13 mouse cellular contexts compared by ENCODE assay signal in the genomic region with DNA sequence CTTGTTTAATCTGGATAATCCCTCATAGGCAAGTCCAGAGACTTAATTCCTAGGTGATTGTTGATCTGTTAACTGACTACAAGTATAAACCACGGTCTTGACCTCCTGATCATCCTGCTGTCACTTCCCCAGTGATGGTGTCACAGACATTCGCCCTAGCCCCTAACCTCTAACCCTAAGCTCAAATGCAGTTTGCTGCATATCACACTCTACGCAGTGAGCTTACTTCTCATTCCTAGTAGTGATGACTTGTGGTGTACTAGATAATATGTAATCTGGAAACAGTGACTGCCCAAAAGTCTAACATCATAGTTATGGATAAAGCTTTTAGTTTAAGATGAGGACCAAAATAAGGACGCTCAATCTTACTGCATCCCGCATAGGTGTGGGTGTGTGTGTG.
"Had no signal": no experiment of that assay in that cellular context is flagged by ENCODE, and none has a peak within 500 bp of the region (broad histone marks: within the 10 kb centered on the region; RNA-seq: fewer than 3 reads in every experiment).

No protein-coding gene starts in this region.

- H3K4me3 ChIP-seq: hindbrain, embryonic 15.5 days; limb, embryonic 15.5 days; megakaryocyte, embryonic 14.5 days; midbrain, embryonic 12.5 days; myocyte had no signal

- H3K4me2 ChIP-seq: hindbrain, embryonic 15.5 days; limb, embryonic 15.5 days; lung, embryonic 14.5 days; midbrain, embryonic 12.5 days had no signal

- ATAC-seq: intestine, embryonic 16.5 days had no signal

- H3K9me3 ChIP-seq: hindbrain, embryonic 15.5 days; limb, embryonic 15.5 days; megakaryocyte, embryonic 14.5 days; midbrain, embryonic 12.5 days had no signal

- H3K27me3 ChIP-seq: hindbrain, embryonic 15.5 days; limb, embryonic 15.5 days; megakaryocyte, embryonic 14.5 days; midbrain, embryonic 12.5 days had no signal

- H3K9ac ChIP-seq: hindbrain, embryonic 15.5 days; limb, embryonic 15.5 days; lung, embryonic 14.5 days; midbrain, embryonic 12.5 days had no signal

- DNase-seq: kidney, adult 8-10 months; kidney, postnatal 10 days; lung, embryonic 14.5 days; lung, postnatal 10 days; retina, postnatal 1 day; thymus, postnatal 36 days had no signal

- H3K27ac ChIP-seq: hindbrain, embryonic 15.5 days; limb, embryonic 15.5 days; macrophage; midbrain, embryonic 12.5 days had no signal

- H3K36me3 ChIP-seq: hindbrain, embryonic 15.5 days; limb, embryonic 15.5 days; midbrain, embryonic 12.5 days had no signal
